Mouse (Mus musculus) forebrain, embryonic 16.5 days (tissue): ENCODE measurements around the gene Ctnnbip1. TPM values are rescaled to one million over a fixed set of nuclear protein-coding genes. Genes with fewer than 3 reads are reported as not detected.
"Not testable (repeated sequence)": the region's sequence is repeated elsewhere in the genome, so short reads cannot be mapped to it uniquely, and the experiment has no call there.

Source experiments
- ATAC-seq: fragments of 200-750 bp; cut with Nextera tagmentation; 2 replicates; pipeline ENCODE4 v1.8.0; 2017; ENCODE audit warnings: mild to moderate bottlenecking, moderate library complexity
- H3K27ac ChIP-seq: fragments of 300-500 bp; sonication (generic); 2 replicates; pipeline ENCODE4 v1.5.1; 2014; ENCODE audit warnings: low read length, control low read depth
- H3K27me3 ChIP-seq: fragments of 300-500 bp; sonication (generic); replicated peaks from 2 replicates; pipeline ENCODE4 v1.6.1; 2014; ENCODE audit warnings: low read length; ENCODE audit not compliant: control insufficient read depth, insufficient read depth
- H3K36me3 ChIP-seq: fragments of 300-500 bp; sonication (generic); 2 replicates; pipeline ENCODE4 v1.6.1; 2014; ENCODE audit not compliant: control insufficient read depth, insufficient read depth
- H3K4me1 ChIP-seq: fragments of 300-500 bp; sonication (generic); replicated peaks from 2 replicates; pipeline ENCODE4 v1.6.1; 2014; ENCODE audit warnings: low read length; ENCODE audit not compliant: control insufficient read depth, insufficient read depth
- H3K4me2 ChIP-seq: fragments of 300-500 bp; sonication (generic); 2 replicates; pipeline ENCODE4 v1.6.1; 2014; ENCODE audit warnings: mild to moderate bottlenecking, low read length, control low read depth
- H3K4me3 ChIP-seq: fragments of 300-500 bp; sonication (generic); replicated peaks from 2 replicates; pipeline ENCODE4 v1.5.1; 2014; ENCODE audit warnings: mild to moderate bottlenecking, low read length, control low read depth
- H3K9ac ChIP-seq: fragments of 300-500 bp; sonication (generic); replicated peaks from 2 replicates; pipeline ENCODE4 v1.6.1; 2014; ENCODE audit warnings: low read depth, low read length, control low read depth
- H3K9me3 ChIP-seq: fragments of 300-500 bp; sonication (generic); 2 replicates; pipeline ENCODE4 v1.6.1; 2016; ENCODE audit warnings: low read length; ENCODE audit not compliant: control insufficient read depth
- WGBS: fragments of 180-500 bp; shearing (Covaris S2); extraction: QIAGEN DNeasy Blood & Tissue Kit; methylation state at CpG from one replicate; pipeline ENCODE4 v1.1.7; 2014; 5-methylcytosine and 5-hydroxymethylcytosine counted together
- microRNA-seq: library from miRNA; unstranded; fragments of <30 nt; microRNA quantifications from one replicate; pipeline ENCODE4, GENCODE M21; 2017
- polyA plus RNA-seq: library from polyadenylated mRNA; unstranded; fragments of >200 nt; fragmentation: Nextera tagmentation; extraction: Ambion mirVana; gene quantifications from 2 replicates; pipeline ENCODE4 v1.2.1, GENCODE M21; 2015

Gene Ctnnbip1
- polyA plus RNA-seq, 1 experiment from 2014 or later = 105 TPM

GRCm38 (mm10) chr4:149613497-149613896 lies 95.5 kb downstream of the Ctnnbip1 start:
- not testable (repeated sequence) for H3K9ac ChIP-seq, H3K27me3 ChIP-seq, H3K4me3 ChIP-seq, H3K4me2 ChIP-seq, ATAC-seq, H3K9me3 ChIP-seq, H3K36me3 ChIP-seq, H3K27ac ChIP-seq
- WGBS = 75% methylated on average over 6 of the region's 6 CpGs
- H3K4me1 ChIP-seq = peaks cover 10% of the 10 kb centered on the region

DNA sequence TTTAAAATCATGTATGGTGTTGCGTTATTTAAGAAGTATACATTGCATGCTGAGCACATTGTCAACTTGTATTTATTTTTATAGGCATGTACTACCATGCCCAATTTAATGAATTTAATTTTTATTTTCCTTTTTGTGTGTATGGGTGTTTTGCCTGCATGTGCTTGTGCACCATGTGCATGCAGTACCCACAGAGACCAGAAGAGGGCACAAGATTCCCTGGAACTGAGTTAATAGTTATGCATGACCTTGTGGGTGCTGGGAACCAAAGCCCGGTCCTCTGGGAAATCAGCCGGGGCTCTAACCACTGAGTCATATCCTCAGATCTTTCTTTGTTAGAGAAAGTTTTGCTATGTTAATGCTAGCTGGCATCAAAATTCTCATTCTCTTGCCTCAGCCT lies 96.8 kb downstream of the Ctnnbip1 start:
- Histone ChIP-seq H3K36me3 (peaks cover 8% of the 10 kb centered on the region), H3K4me1 (no peaks in the 10 kb centered on the region), H3K9me3 (peaks cover 3% of the 10 kb centered on the region; the same call in 1 of the 2 replicates), H3K27ac (no peak overlapping the region), H3K9ac (no peak overlapping the region), H3K4me3 (no peak overlapping the region), H3K4me2 (no peak overlapping the region), H3K27me3 (no peaks in the 10 kb centered on the region)
- no peak for ATAC-seq
- WGBS = 96% methylated on average over 3 of the region's 3 CpGs

Small RNAs within 50 kb of the gene (microRNA-seq; reads per million reads assigned to microRNA genes)
- gene Mir5616 = 0.83 reads per million

Other genes starting within 250 kb of the Ctnnbip1 start
- gene Kif1b, start 210.5 kb upstream of the Ctnnbip1 start, polyA plus RNA-seq = 125 and 131 TPM in 2 replicates
- 59.8 and 60.7 TPM in 2 replicates for gene Ube4b, start 91.5 kb upstream of the Ctnnbip1 start, polyA plus RNA-seq
- gene Rbp7, start 63.3 kb upstream of the Ctnnbip1 start, polyA plus RNA-seq = not detected in 2 replicates
- gene Tmem274, start 40.9 kb upstream of the Ctnnbip1 start, polyA plus RNA-seq = 0.57 TPM in 1 of 2 replicates, not detected in the other
- gene Nmnat1, start 33.0 kb upstream of the Ctnnbip1 start, polyA plus RNA-seq = 10.9 and 11.1 TPM in 2 replicates
- 47.3 and 51.7 TPM in 2 replicates for gene Lzic, start 33.0 kb upstream of the Ctnnbip1 start, polyA plus RNA-seq
- gene Clstn1, start 68.2 kb downstream of the Ctnnbip1 start, polyA plus RNA-seq = 65.3 and 81.8 TPM in 2 replicates
- gene Pik3cd, start 184.3 kb downstream of the Ctnnbip1 start, polyA plus RNA-seq = 19.5 and 21.0 TPM in 2 replicates
- 37.3 and 43.5 TPM in 2 replicates for gene Tmem201, start 219.8 kb downstream of the Ctnnbip1 start, polyA plus RNA-seq